Mouse (Mus musculus) CD4-positive, CD25-positive, alpha-beta regulatory T cell, adult 4 months (primary cell): ENCODE data around the gene Ethe1. TPM values are rescaled to one million over a fixed set of nuclear protein-coding genes. Genes with fewer than 3 reads are reported as not detected.

Source experiments
- polyA plus RNA-seq, 2 experiments: library from polyadenylated mRNA; unstranded; fragments of 100-300 nt; shearing (Covaris generic); gene quantifications; one replicate each; pipeline ENCODE4 v1.2.1; 2017

Ethe1 gene
- polyA plus RNA-seq, 2 experiments from 2014 or later: 13.8 to 19.6 TPM

Other genes starting within 250 kb of the Ethe1 start
- gene Lypd5, start 238.3 kb upstream of the Ethe1 start, polyA plus RNA-seq: under 1 TPM in 1 of 2 experiments, not detected in 1; 0.19 TPM
- gene Kcnn4, start 217.3 kb upstream of the Ethe1 start, polyA plus RNA-seq: 100 to 1,000 TPM; 130 to 152 TPM
- 10 to 100 TPM; 27.9 to 29.4 TPM for gene Smg9, start 187.9 kb upstream of the Ethe1 start, polyA plus RNA-seq
- under 1 TPM; 0.35 to 0.56 TPM for gene Irgc1, start 135.2 kb upstream of the Ethe1 start, polyA plus RNA-seq
- gene Plaur, start 125.1 kb upstream of the Ethe1 start, polyA plus RNA-seq: 1 to 10 TPM in 1 of 2 experiments, under 1 TPM in 1; 0.66 to 5.8 TPM
- not detected for gene Cadm4, start 105.5 kb upstream of the Ethe1 start, polyA plus RNA-seq
- under 1 TPM in 1 of 2 experiments, not detected in 1; 0.56 TPM for gene Zfp428, start 80.5 kb upstream of the Ethe1 start, polyA plus RNA-seq
- not detected for gene AC161166.1, start 75.1 kb upstream of the Ethe1 start, polyA plus RNA-seq
- 1 to 10 TPM in 1 of 2 experiments, under 1 TPM in 1; 0.68 to 1.5 TPM for gene Irgq, start 56.9 kb upstream of the Ethe1 start, polyA plus RNA-seq
- not detected for gene Pinlyp, start 41.4 kb upstream of the Ethe1 start, polyA plus RNA-seq
- gene Xrcc1, start 41.3 kb upstream of the Ethe1 start, polyA plus RNA-seq: 10 to 100 TPM; 35.3 to 46.2 TPM
- gene Zfp575, start 98 bp downstream of the Ethe1 start, polyA plus RNA-seq: under 1 TPM in 1 of 2 experiments, not detected in 1; 0.31 TPM
- under 1 TPM in 1 of 2 experiments, not detected in 1; 0.90 TPM for gene Phldb3, start 23.2 kb downstream of the Ethe1 start, polyA plus RNA-seq
- not detected for gene Lypd3, start 49.0 kb downstream of the Ethe1 start, polyA plus RNA-seq
- not detected for gene Tex101, start 89.1 kb downstream of the Ethe1 start, polyA plus RNA-seq
- gene BC049730, start 121.7 kb downstream of the Ethe1 start, polyA plus RNA-seq: not detected
- gene Gm4763, start 139.4 kb downstream of the Ethe1 start, polyA plus RNA-seq: not detected
- not detected for gene Cd177, start 172.8 kb downstream of the Ethe1 start, polyA plus RNA-seq
- not detected for gene Ceacam10, start 189.7 kb downstream of the Ethe1 start, polyA plus RNA-seq